Mouse (Mus musculus) forebrain, embryonic 16.5 days (tissue): ENCODE measurements around the gene Abcb5. TPM values are rescaled to one million over a fixed set of nuclear protein-coding genes. Genes with fewer than 3 reads are reported as not detected.

ENCODE experiments used
- ATAC-seq: fragments of 200-750 bp; cut with Nextera tagmentation; 2 replicates; pipeline ENCODE4 v1.8.0; 2017; ENCODE audit warnings: mild to moderate bottlenecking, moderate library complexity
- H3K27ac ChIP-seq: fragments of 300-500 bp; sonication (generic); 2 replicates; pipeline ENCODE4 v1.5.1; 2014; ENCODE audit warnings: low read length, control low read depth
- H3K27me3 ChIP-seq: fragments of 300-500 bp; sonication (generic); replicated peaks from 2 replicates; pipeline ENCODE4 v1.6.1; 2014; ENCODE audit warnings: low read length; ENCODE audit not compliant: control insufficient read depth, insufficient read depth
- H3K36me3 ChIP-seq: fragments of 300-500 bp; sonication (generic); 2 replicates; pipeline ENCODE4 v1.6.1; 2014; ENCODE audit not compliant: control insufficient read depth, insufficient read depth
- H3K4me1 ChIP-seq: fragments of 300-500 bp; sonication (generic); replicated peaks from 2 replicates; pipeline ENCODE4 v1.6.1; 2014; ENCODE audit warnings: low read length; ENCODE audit not compliant: control insufficient read depth, insufficient read depth
- H3K4me2 ChIP-seq: fragments of 300-500 bp; sonication (generic); 2 replicates; pipeline ENCODE4 v1.6.1; 2014; ENCODE audit warnings: mild to moderate bottlenecking, low read length, control low read depth
- H3K4me3 ChIP-seq: fragments of 300-500 bp; sonication (generic); replicated peaks from 2 replicates; pipeline ENCODE4 v1.5.1; 2014; ENCODE audit warnings: mild to moderate bottlenecking, low read length, control low read depth
- H3K9ac ChIP-seq: fragments of 300-500 bp; sonication (generic); replicated peaks from 2 replicates; pipeline ENCODE4 v1.6.1; 2014; ENCODE audit warnings: low read depth, low read length, control low read depth
- H3K9me3 ChIP-seq: fragments of 300-500 bp; sonication (generic); 2 replicates; pipeline ENCODE4 v1.6.1; 2016; ENCODE audit warnings: low read length; ENCODE audit not compliant: control insufficient read depth
- WGBS: fragments of 180-500 bp; shearing (Covaris S2); extraction: QIAGEN DNeasy Blood & Tissue Kit; methylation state at CpG from one replicate; pipeline ENCODE4 v1.1.7; 2014; 5-methylcytosine and 5-hydroxymethylcytosine counted together
- polyA plus RNA-seq: library from polyadenylated mRNA; unstranded; fragments of >200 nt; fragmentation: Nextera tagmentation; extraction: Ambion mirVana; gene quantifications from 2 replicates; pipeline ENCODE4 v1.2.1, GENCODE M21; 2015

The Abcb5 gene
- polyA plus RNA-seq, 1 experiment from 2014 or later: not detected

DNA sequence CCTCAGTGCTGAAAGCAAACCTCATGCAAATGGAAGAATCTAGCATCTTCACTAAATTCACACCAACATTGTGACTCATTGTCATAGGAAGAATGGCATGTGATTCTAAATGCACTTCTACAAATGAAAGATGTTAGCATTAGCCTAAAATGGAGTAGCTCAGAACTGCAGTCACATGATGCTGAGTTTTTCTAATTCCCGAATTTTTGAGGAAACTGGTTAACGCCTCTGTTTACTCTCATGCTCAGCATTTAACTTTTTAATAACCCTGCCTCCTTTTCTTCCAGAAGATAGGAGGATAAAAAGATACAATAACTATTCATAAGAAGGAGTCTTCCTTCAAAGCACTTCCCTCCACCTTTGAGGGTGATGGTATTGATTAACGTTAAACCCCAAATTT lies 121.4 kb downstream of the Abcb5 start:
- H3K36me3 ChIP-seq: no peaks in the 10 kb centered on the region
- ATAC-seq: no peak
- no peak overlapping the region for H3K4me3 ChIP-seq
- no peak overlapping the region for H3K4me2 ChIP-seq
- H3K4me1 ChIP-seq: peaks cover 45% of the 10 kb centered on the region
- no peak overlapping the region for H3K27ac ChIP-seq
- no peak overlapping the region for H3K9ac ChIP-seq
- 29% methylated on average over 3 of the region's 3 CpGs for WGBS
- H3K27me3 ChIP-seq: peaks cover 14% of the 10 kb centered on the region
- H3K9me3 ChIP-seq: no peaks in the 10 kb centered on the region

DNA sequence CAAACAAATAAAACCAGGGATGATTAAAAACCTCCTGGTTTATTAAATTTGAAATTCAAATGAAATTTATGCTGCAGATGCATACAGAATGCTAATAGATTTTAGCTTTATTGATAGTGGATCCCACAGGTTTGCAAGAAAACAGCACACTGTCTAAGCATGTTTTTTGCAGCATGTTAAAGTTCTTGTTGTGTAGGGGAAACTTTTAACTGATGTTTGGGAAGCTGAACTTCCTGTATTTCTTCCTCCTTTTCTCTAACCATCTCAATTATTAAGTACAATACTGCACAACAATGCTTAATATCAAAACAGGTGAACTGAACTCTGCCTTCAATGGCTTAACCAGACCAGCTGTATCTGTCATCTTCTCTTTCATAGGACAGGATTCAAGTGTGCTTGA lies 122.1 kb downstream of the Abcb5 start:
- H3K27me3 ChIP-seq: peaks cover 20% of the 10 kb centered on the region
- no peak overlapping the region for H3K9ac ChIP-seq
- H3K27ac ChIP-seq: no peak overlapping the region
- peaks cover 40% of the 10 kb centered on the region for H3K4me1 ChIP-seq
- H3K9me3 ChIP-seq: no peaks in the 10 kb centered on the region
- ATAC-seq: no peak
- no peak overlapping the region for H3K4me2 ChIP-seq
- H3K4me3 ChIP-seq: no peak overlapping the region
- no peaks in the 10 kb centered on the region for H3K36me3 ChIP-seq

DNA sequence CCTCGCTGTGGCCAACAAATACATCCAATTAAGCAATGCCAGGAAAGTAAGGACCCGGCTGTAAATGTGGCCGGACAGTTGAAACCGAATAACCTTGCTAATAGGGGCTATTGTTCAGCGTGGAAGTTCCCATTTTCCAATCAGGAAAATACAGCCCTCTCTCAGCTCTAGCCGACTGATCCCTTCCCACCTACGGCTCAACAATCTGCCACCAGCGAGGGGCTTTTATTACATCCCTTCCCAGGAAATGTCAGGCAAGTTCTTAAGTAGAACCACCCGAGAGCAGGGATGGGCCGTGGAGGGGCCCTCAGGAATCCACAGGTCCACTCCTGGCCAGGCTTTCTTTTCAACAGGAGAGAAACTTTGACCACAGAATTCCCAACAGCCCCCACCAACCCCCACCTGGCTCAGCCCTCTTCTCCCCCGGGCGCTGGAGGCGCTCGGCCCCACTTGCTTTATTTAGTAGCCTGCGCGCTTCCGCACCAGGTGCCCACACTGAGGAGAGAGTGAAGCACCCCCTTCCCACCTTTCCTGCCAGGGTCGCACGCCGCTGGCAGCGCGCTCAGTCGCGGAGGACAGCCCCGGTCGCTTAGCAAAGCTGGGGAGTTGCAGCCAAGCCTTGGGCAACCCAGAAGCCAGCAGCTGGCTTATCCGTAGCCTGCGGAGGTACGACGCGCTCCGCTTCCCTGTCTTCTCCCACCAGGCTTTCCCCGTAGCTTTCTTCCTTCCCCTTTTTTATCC lies 123.4 kb downstream of the Abcb5 start:
- under 1% methylated on average over 33 of the region's 33 CpGs for WGBS
- peak; percentile 39; the same call in 1 of the 2 replicates for ATAC-seq
- Histone ChIP-seq H3K9me3 (no peaks in the 10 kb centered on the region), H3K4me1 (peaks cover 28% of the 10 kb centered on the region), H3K9ac (peak overlapping the region; percentile 45; the same call in 1 of the 2 replicates), H3K36me3 (no peaks in the 10 kb centered on the region), H3K4me3 (peak overlapping the region; percentile 29), H3K4me2 (peak overlapping the region; percentile 57), H3K27me3 (peaks cover 30% of the 10 kb centered on the region), H3K27ac (no peak overlapping the region; the same call in 1 of the 2 replicates)

DNA sequence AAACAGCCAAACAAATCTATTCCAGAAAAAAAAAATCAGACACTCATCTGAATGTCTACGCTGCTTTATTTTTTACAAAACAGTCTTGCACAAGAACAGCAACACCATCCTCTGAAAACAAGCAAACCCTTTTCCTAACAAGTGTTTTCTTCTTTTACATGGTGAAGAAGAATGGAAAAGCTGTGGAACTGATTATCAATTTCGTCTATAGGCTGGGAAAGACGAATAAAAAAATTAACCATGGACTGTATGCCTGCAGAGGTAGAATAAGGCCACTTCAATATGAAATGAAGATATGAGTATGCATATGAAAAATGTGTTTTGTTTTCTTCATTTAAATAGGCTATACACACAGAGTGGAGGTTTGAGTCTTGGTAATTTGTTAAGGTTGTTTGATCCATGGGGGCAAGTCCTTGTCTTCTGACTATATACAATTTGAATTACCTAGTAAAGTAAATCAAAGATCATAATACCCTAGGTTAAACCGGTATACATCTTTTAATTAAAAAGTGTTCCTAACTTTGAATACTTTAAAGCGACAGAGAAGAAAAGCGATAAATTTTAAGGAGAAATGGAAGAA lies 124.2 kb downstream of the Abcb5 start:
- no peak overlapping the region for H3K4me3 ChIP-seq
- no peak for ATAC-seq
- H3K27ac ChIP-seq: no peak overlapping the region
- peaks cover 31% of the 10 kb centered on the region for H3K27me3 ChIP-seq
- peaks cover 28% of the 10 kb centered on the region for H3K4me1 ChIP-seq
- no peak overlapping the region for H3K9ac ChIP-seq
- 23% methylated on average over 6 of the region's 6 CpGs for WGBS
- no peaks in the 10 kb centered on the region for H3K9me3 ChIP-seq
- no peaks in the 10 kb centered on the region for H3K36me3 ChIP-seq
- H3K4me2 ChIP-seq: no peak overlapping the region

DNA sequence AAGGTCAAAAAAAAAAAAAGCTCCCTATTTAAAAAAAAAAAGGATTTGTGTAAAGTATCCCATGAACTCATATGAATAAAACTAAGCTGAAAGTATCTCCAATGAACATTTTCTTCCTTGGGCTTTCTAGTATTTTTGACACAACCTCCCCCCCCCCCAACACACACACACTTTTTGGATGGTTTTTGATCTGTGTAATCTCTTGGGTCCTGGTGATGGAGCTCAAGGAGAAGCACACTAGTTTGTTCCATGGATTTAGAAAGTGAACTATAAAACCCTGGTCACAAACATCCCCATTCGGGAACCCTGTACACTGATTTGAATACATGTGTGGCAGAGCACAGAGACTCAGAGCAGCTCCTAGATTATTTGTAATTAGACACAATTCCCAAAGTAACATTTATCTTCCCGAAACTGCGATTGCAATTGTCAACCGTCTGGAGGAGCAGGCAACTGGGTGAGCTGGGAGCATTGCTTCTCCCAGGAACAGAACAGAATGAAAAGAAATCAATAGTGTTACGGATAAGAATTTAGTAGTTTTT lies 124.8 kb downstream of the Abcb5 start:
- no peak overlapping the region for H3K9ac ChIP-seq
- H3K27ac ChIP-seq: no peak overlapping the region
- no peak overlapping the region for H3K4me2 ChIP-seq
- peaks cover 29% of the 10 kb centered on the region for H3K4me1 ChIP-seq
- WGBS: 18% methylated on average over 5 of the region's 5 CpGs
- no peak for ATAC-seq
- H3K9me3 ChIP-seq: no peaks in the 10 kb centered on the region
- no peaks in the 10 kb centered on the region for H3K36me3 ChIP-seq
- H3K27me3 ChIP-seq: peaks cover 31% of the 10 kb centered on the region
- no peak overlapping the region for H3K4me3 ChIP-seq

DNA sequence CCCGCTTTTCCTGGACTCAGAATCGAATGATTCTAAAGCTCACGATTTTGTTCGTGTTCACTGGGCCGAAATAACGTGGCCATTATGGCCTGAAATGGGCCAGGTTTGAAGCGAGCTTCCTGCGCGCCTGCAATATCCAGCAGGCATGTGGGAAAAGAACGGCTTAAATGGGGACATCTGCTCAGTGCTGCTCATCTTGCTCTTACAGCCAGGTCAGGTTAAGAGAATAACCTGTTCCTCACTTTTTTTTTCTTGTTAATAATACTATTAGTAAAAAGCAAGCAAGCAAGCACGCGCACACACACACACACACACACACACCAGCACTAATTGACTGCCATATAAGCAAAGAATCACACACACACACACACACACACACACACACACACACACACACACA lies 125.4 kb downstream of the Abcb5 start:
- no peak overlapping the region for H3K4me3 ChIP-seq
- under 1% methylated on average over 12 of the region's 12 CpGs for WGBS
- peaks cover 31% of the 10 kb centered on the region for H3K27me3 ChIP-seq
- no peak overlapping the region for H3K9ac ChIP-seq
- 0 out of 2 replicates have a peak, but pooled peaks have one; percentile 21 for ATAC-seq
- H3K4me1 ChIP-seq: peaks cover 32% of the 10 kb centered on the region
- H3K36me3 ChIP-seq: no peaks in the 10 kb centered on the region
- H3K27ac ChIP-seq: no peak overlapping the region
- H3K4me2 ChIP-seq: no peak overlapping the region
- H3K9me3 ChIP-seq: no peaks in the 10 kb centered on the region

DNA sequence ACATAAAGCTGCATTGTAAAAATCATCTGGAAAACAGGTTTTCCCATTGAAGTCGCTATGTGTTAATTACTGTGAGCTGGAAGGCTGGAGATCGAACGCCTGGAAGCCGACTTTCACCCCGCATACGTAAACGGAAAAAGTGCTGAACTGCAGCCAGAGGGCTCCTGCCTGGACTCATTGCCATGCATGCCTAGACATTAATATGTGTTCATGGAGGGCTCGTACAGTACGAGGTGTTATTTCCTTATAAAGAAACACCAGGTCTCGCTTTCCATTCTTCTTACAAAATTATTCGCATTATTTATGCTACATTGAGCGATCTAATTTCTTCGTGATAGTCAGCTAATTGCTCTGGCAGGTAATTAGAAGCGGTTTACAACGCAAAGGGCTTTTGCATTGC lies 125.9 kb downstream of the Abcb5 start:
- ATAC-seq: peak; percentile 69
- no peaks in the 10 kb centered on the region for H3K9me3 ChIP-seq
- peak overlapping the region; percentile 18; the same call in 1 of the 2 replicates for H3K27ac ChIP-seq
- peaks cover 32% of the 10 kb centered on the region for H3K4me1 ChIP-seq
- H3K9ac ChIP-seq: no peak overlapping the region
- peaks cover 32% of the 10 kb centered on the region for H3K27me3 ChIP-seq
- H3K36me3 ChIP-seq: no peaks in the 10 kb centered on the region
- peak overlapping the region; percentile 36 for H3K4me2 ChIP-seq
- WGBS: 0% methylated on average over 15 of the region's 15 CpGs
- H3K4me3 ChIP-seq: no peak overlapping the region; the same call in 1 of the 2 replicates

DNA sequence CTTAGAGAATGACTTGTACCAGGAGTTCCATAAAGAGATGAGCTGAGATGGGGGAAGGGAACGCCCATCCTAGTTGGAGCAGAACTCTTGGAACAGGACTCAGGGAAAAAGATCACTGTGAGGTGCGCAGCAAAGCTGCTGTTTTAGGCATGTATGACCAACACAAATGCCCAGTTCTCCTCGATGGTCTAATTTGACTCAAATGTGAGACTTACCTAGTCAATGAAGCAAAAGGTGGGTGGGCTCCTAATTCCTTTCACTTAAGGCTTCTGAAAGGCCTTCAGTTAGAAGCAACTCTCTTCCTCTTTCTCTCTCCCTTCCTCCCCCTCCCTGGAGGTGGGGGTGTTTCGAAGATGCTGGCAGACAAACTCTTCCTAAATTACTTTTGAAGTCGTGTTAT lies 126.8 kb downstream of the Abcb5 start:
- Histone ChIP-seq H3K9me3 (no peaks in the 10 kb centered on the region), H3K27ac (no peak overlapping the region), H3K4me1 (peaks cover 32% of the 10 kb centered on the region), H3K27me3 (peaks cover 28% of the 10 kb centered on the region), H3K4me2 (no peak overlapping the region), H3K9ac (no peak overlapping the region), H3K36me3 (no peaks in the 10 kb centered on the region), H3K4me3 (no peak overlapping the region)
- 21% methylated on average over 5 of the region's 5 CpGs for WGBS
- ATAC-seq: no peak

DNA sequence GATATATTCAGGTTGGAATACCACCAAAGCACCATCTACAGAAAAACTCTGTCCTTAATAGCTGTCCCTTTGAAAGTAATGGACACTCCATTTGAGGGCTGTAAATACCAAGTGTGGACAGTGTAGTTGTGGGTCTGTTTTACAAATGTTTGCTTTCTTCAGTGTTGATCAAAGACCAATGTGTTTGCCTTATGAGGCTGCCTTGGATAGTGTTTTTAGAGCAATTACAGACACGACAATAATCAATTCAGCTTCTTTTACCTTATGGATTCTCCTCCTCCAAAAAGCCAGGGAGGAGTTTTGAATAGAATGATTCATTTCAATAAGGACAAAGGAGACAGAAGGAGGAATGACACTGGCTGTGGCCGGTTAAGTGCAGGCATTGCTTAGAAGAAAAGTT lies 128.0 kb downstream of the Abcb5 start:
- ATAC-seq: no peak
- H3K4me3 ChIP-seq: no peak overlapping the region
- H3K9ac ChIP-seq: no peak overlapping the region
- peaks cover 24% of the 10 kb centered on the region for H3K27me3 ChIP-seq
- H3K4me2 ChIP-seq: no peak overlapping the region
- WGBS: 17% methylated on average over 2 of the region's 2 CpGs
- peaks cover 31% of the 10 kb centered on the region for H3K4me1 ChIP-seq
- no peaks in the 10 kb centered on the region for H3K9me3 ChIP-seq
- H3K27ac ChIP-seq: no peak overlapping the region
- H3K36me3 ChIP-seq: no peaks in the 10 kb centered on the region
